Mouse (Mus musculus): Measurements from ENCODE around the gene Oxct1. TPM values are rescaled to one million over a fixed set of nuclear protein-coding genes. Genes with fewer than 3 reads are reported as not detected.

The Oxct1 gene
- polyA plus RNA-seq, 1 experiment from 2014 or later, result 243 TPM

GRCm38 (mm10) chr15:4139516-4139915 is 113.3 kb downstream of the Oxct1 start:
- Histone ChIP-seq H3K4me3 (no peak overlapping the region), H3K9me3 (no peaks in the 10 kb centered on the region), H3K27ac (no peak overlapping the region), H3K9ac (no peak overlapping the region), H3K36me3 (0 out of 2 replicates have a peak, but pooled peaks cover 4% of the 10 kb centered on the region), H3K4me2 (no peak overlapping the region), H3K4me1 (no peaks in the 10 kb centered on the region), H3K27me3 (no peaks in the 10 kb centered on the region)
- no peak for ATAC-seq (ENCODE audit: borderline replicate concordance, extremely low read depth, low FRiP score, low TSS enrichment)
- WGBS, result 88% methylated on average over 12 of the region's 12 CpGs

- Histone ChIP-seq H3K4me1 (no peaks in the 10 kb centered on the region), H3K9me3 (no peaks in the 10 kb centered on the region), H3K36me3 (peaks cover 4% of the 10 kb centered on the region; the same call in 1 of the 2 replicates), H3K27me3 (no peaks in the 10 kb centered on the region), H3K9ac (no peak overlapping the region), H3K4me3 (no peak overlapping the region), H3K27ac (no peak overlapping the region), H3K4me2 (no peak overlapping the region)
- ATAC-seq (ENCODE audit: borderline replicate concordance, extremely low read depth, low FRiP score, low TSS enrichment), result no peak
- WGBS, result 84% methylated on average over 5 of the region's 5 CpGs
Observed at GRCm38 (mm10) chr15:4145352-4145751, 119.2 kb downstream of the Oxct1 start.

- 90% methylated on average over 2 of the region's 2 CpGs for WGBS
- no peaks in the 10 kb centered on the region for H3K4me1 ChIP-seq
- H3K27ac ChIP-seq, result no peak overlapping the region
- H3K36me3 ChIP-seq, result peaks cover 4% of the 10 kb centered on the region; the same call in 1 of the 2 replicates
- no peak for ATAC-seq (ENCODE audit: borderline replicate concordance, extremely low read depth, low FRiP score, low TSS enrichment)
- H3K4me2 ChIP-seq, result no peak overlapping the region
- H3K27me3 ChIP-seq, result no peaks in the 10 kb centered on the region
- no peak overlapping the region for H3K4me3 ChIP-seq
- no peaks in the 10 kb centered on the region for H3K9me3 ChIP-seq
- no peak overlapping the region for H3K9ac ChIP-seq
Observed at GRCm38 (mm10) chr15:4147700-4148099, 121.5 kb downstream of the Oxct1 start.

GRCm38 (mm10) chr15:4148649-4149389 is 122.6 kb downstream of the Oxct1 start:
- Histone ChIP-seq H3K4me3 (no peak overlapping the region), H3K27me3 (no peaks in the 10 kb centered on the region), H3K9me3 (no peaks in the 10 kb centered on the region), H3K9ac (no peak overlapping the region), H3K27ac (no peak overlapping the region), H3K4me1 (no peaks in the 10 kb centered on the region), H3K4me2 (no peak overlapping the region), H3K36me3 (peaks cover 5% of the 10 kb centered on the region; the same call in 1 of the 2 replicates)
- WGBS, result 79% methylated on average over 8 of the region's 8 CpGs
- no peak for ATAC-seq (ENCODE audit: borderline replicate concordance, extremely low read depth, low FRiP score, low TSS enrichment)

- Histone ChIP-seq H3K9ac (no peak overlapping the region), H3K4me3 (no peak overlapping the region), H3K27ac (no peak overlapping the region), H3K36me3 (peaks cover 14% of the 10 kb centered on the region), H3K4me1 (no peaks in the 10 kb centered on the region), H3K27me3 (no peaks in the 10 kb centered on the region), H3K9me3 (no peaks in the 10 kb centered on the region), H3K4me2 (no peak overlapping the region)
- WGBS, result 84% methylated on average over 4 of the region's 4 CpGs
- ATAC-seq (ENCODE audit: borderline replicate concordance, extremely low read depth, low FRiP score, low TSS enrichment), result no peak
Observed at GRCm38 (mm10) chr15:4154646-4155045, 128.5 kb downstream of the Oxct1 start.

- Histone ChIP-seq H3K4me3 (no peak overlapping the region), H3K36me3 (no peaks in the 10 kb centered on the region), H3K9me3 (no peaks in the 10 kb centered on the region), H3K4me1 (no peaks in the 10 kb centered on the region), H3K27me3 (no peaks in the 10 kb centered on the region), H3K9ac (no peak overlapping the region), H3K27ac (no peak overlapping the region), H3K4me2 (no peak overlapping the region)
- no peak for ATAC-seq (ENCODE audit: borderline replicate concordance, extremely low read depth, low FRiP score, low TSS enrichment)
- WGBS, result 60% methylated on average over 2 of the region's 2 CpGs
Observed at GRCm38 (mm10) chr15:4167946-4168345, 141.8 kb downstream of the Oxct1 start.

- Histone ChIP-seq H3K9ac (no peak overlapping the region), H3K36me3 (no peaks in the 10 kb centered on the region), H3K9me3 (no peaks in the 10 kb centered on the region), H3K4me2 (no peak overlapping the region), H3K4me3 (no peak overlapping the region), H3K4me1 (no peaks in the 10 kb centered on the region), H3K27ac (no peak overlapping the region), H3K27me3 (no peaks in the 10 kb centered on the region)
- no peak for ATAC-seq (ENCODE audit: borderline replicate concordance, extremely low read depth, low FRiP score, low TSS enrichment)
- WGBS, result 62% methylated on average over 2 of the region's 2 CpGs
Observed at GRCm38 (mm10) chr15:4171600-4171999, 145.4 kb downstream of the Oxct1 start.

GRCm38 (mm10) chr15:4197913-4198312 is 171.7 kb downstream of the Oxct1 start:
- H3K9me3 ChIP-seq, result no peaks in the 10 kb centered on the region
- H3K27me3 ChIP-seq, result no peaks in the 10 kb centered on the region
- no peak for ATAC-seq (ENCODE audit: borderline replicate concordance, extremely low read depth, low FRiP score, low TSS enrichment)
- no peak overlapping the region for H3K4me3 ChIP-seq
- no peak overlapping the region for H3K27ac ChIP-seq
- H3K4me2 ChIP-seq, result no peak overlapping the region
- no peaks in the 10 kb centered on the region for H3K4me1 ChIP-seq
- H3K36me3 ChIP-seq, result no peaks in the 10 kb centered on the region
- no peak overlapping the region for H3K9ac ChIP-seq

Other genes with a start within 250 kb of the Oxct1 start
- gene Fbxo4, start 46.8 kb upstream of the Oxct1 start, polyA plus RNA-seq (2015; fragmentation: Nextera tagmentation; extraction: Ambion mirVana), result 13.2 and 13.6 TPM in 2 replicates
- gene AW549877, start 30.6 kb upstream of the Oxct1 start, polyA plus RNA-seq (2015; fragmentation: Nextera tagmentation; extraction: Ambion mirVana), result 27.3 and 27.9 TPM in 2 replicates